Mouse (Mus musculus) thymus, adult 2 months (tissue): ENCODE results near the gene Kank4.

Experiments
- CTCF ChIP-seq: fragments of 200-500 bp; IDR thresholded peaks from 2 replicates; pipeline ENCODE4 v1.5.1; 2012; ENCODE audit warnings: mild to moderate bottlenecking, control low read depth, low read length, moderate library complexity, borderline replicate concordance; ENCODE audit not compliant: control insufficient read depth, poor library complexity, insufficient read depth; ENCODE audit errors: extremely low read depth
- POLR2A ChIP-seq: fragments of 200-500 bp; IDR thresholded peaks from 2 replicates; pipeline ENCODE4 v1.6.1; 2012; ENCODE audit warnings: mild to moderate bottlenecking, low read length, control low read depth, moderate library complexity; ENCODE audit not compliant: control insufficient read depth, poor library complexity, insufficient read depth; ENCODE audit errors: extremely low read depth

DNA sequence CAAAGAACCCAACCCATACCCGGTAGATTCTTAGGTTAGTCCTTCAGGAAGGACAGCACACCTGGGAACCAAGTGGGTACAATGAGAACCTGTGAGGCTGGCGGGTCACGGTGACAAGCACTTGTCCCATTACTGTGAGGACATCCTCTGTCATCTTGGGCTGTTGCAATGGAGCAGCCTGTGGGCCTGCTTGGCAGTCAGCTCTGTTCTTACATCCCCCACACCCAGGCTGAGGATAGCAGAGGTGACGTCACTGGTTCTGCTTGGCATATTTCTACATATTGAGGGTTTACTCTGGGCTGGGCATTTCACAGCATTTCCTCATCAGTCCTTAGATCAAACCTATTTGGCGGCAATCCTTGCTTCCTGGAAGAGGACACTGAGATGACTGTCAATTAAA, 43.6 kb downstream of the Kank4 start:
- no peak for TF ChIP-seq CTCF
- no peak for TF ChIP-seq POLR2A
